Mouse (Mus musculus): ENCODE data around the gene Vrk2.

DNA sequence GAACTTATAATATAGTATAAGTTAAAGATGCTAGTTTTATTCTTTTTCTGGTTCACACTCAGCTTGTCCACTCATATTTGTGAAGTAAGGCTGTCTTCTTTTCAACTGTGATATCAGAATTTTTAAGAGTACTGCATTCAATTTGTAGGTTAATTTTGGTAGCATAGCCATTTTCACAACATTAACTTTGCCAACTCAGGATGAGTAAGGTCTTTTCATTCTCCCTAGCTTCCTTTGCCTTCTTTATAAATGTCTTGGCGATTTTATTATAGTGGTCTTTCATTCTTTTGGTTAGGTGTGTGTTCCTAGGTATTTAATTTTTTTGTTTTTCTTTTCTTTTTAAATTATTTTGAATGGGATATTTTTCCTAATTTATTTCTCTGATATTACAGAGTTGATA is 143.2 kb downstream of the Vrk2 start:
- TF ChIP-seq CTCF (IDR thresholded peaks at IDR 0.05; ENCODE audit: low read depth) (no peak), EP300 (IDR thresholded peaks at IDR 0.05; ENCODE audit: low read depth) (no peak)

Data from liver, embryonic 14.5 days (tissue).